Mouse (Mus musculus) E14TG2a.4 (cell line): ENCODE measurements around the gene Vwf.

Experiments used
- CTCF ChIP-seq: conservative IDR thresholded peaks from 2 replicates; pipeline ENCODE4 v1.5.1; 2014; ENCODE audit warnings: low read length
- NANOG ChIP-seq: IDR thresholded peaks from 2 replicates; pipeline ENCODE4 v1.6.1; 2014; ENCODE audit warnings: borderline replicate concordance, low read length, mixed read lengths

DNA sequence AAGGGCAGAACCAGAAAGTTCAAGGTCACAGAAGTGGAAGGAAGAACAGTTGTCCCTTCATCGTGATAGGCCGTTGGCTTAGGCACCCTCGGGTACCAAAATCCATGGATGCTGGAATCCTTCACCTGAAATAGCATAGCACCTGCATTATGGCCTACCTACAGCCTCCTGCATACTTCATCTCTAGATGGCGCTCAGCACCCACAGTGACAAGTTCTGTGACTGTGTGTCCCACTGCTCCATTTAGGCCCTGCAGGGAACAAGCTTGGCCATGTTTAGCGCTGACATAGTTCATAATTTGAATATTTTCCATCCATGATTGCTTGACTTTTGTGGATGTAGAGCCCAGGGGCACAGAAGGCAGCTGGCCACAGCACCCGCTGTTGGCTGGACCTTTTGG is 62.5 kb downstream of the Vwf start:
- peak; percentile 30 for TF ChIP-seq CTCF
- TF ChIP-seq NANOG = no peak
